Mouse (Mus musculus) embryonic facial prominence, embryonic 15.5 days (tissue): Measurements from ENCODE around the gene Stpg4. TPM values are rescaled to one million over a fixed set of nuclear protein-coding genes. Genes with fewer than 3 reads are reported as not detected.

ENCODE experiments used
- ATAC-seq: fragments of 200-750 bp; cut with Nextera tagmentation; 2 replicates; pipeline ENCODE4 v1.8.0; 2017; ENCODE audit warnings: low read depth, moderate TSS enrichment; ENCODE audit not compliant: insufficient number of reproducible peaks, low FRiP score, low TSS enrichment
- H3K27ac ChIP-seq: fragments of 300-500 bp; sonication (generic); replicated peaks from 2 replicates; pipeline ENCODE4 v1.5.1; 2015; ENCODE audit warnings: mild to moderate bottlenecking, inconsistent platforms
- H3K27me3 ChIP-seq: fragments of 300-500 bp; sonication (generic); 2 replicates; pipeline ENCODE4 v1.6.1; 2015; ENCODE audit warnings: inconsistent platforms
- H3K36me3 ChIP-seq: fragments of 300-500 bp; sonication (generic); 2 replicates; pipeline ENCODE4 v1.6.1; 2015; ENCODE audit warnings: mild to moderate bottlenecking, inconsistent platforms
- H3K4me1 ChIP-seq: fragments of 300-500 bp; sonication (generic); 2 replicates; pipeline ENCODE4 v1.6.1; 2015; ENCODE audit warnings: inconsistent platforms
- H3K4me2 ChIP-seq: fragments of 300-500 bp; sonication (generic); replicated peaks from 2 replicates; pipeline ENCODE4 v1.6.1; 2015; ENCODE audit warnings: mild to moderate bottlenecking, inconsistent platforms
- H3K4me3 ChIP-seq: fragments of 300-500 bp; sonication (generic); replicated peaks from 2 replicates; pipeline ENCODE4 v1.5.1; 2015; ENCODE audit warnings: mild to moderate bottlenecking, inconsistent platforms
- H3K9ac ChIP-seq: fragments of 300-500 bp; sonication (generic); 2 replicates; pipeline ENCODE4 v1.6.1; 2015; ENCODE audit warnings: inconsistent platforms
- H3K9me3 ChIP-seq: fragments of 300-500 bp; sonication (generic); replicated peaks from 2 replicates; pipeline ENCODE4 v1.6.1; 2016; ENCODE audit warnings: inconsistent platforms
- WGBS: fragments of 180-500 bp; shearing (Covaris S2); methylation state at CpG from one replicate; pipeline ENCODE4 v1.1.7; 2015; 5-methylcytosine and 5-hydroxymethylcytosine counted together
- polyA plus RNA-seq: library from polyadenylated mRNA; unstranded; fragments of >200 nt; fragmentation: Nextera tagmentation; extraction: Ambion mirVana; gene quantifications from 2 replicates; pipeline ENCODE4 v1.2.1, GENCODE M21; 2015

The Stpg4 gene
- polyA plus RNA-seq, 1 experiment from 2014 or later = not detected

GRCm38 (mm10) chr17:87361132-87361531 is 66.4 kb downstream of the Stpg4 start:
- Histone ChIP-seq H3K9me3 (no peaks in the 10 kb centered on the region), H3K4me3 (no peak overlapping the region), H3K27ac (no peak overlapping the region), H3K27me3 (no peaks in the 10 kb centered on the region), H3K4me2 (no peak overlapping the region), H3K36me3 (no peaks in the 10 kb centered on the region), H3K4me1 (peaks cover 24% of the 10 kb centered on the region), H3K9ac (no peak overlapping the region)
- 35% methylated on average over 3 of the region's 3 CpGs for WGBS
- no peak for ATAC-seq

DNA sequence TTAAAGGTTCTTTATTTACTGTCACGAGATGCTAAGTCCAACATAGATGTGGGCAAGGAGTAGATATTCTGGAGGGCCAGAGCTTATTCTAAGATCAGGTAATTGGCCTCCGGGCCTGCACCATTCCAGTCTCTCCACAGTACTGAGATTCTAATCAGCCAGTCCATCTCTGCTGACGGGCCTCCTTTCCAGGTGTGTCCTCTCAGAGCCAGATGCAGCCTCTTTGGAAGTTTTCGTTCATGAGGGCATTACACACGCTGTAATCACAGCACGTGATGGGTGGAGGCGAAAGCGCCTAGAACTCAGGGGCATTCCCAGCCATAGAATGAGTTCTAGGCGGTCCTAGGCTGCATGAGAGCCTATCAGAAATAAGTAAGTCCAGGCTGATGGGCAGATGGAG is 70.0 kb downstream of the Stpg4 start:
- H3K9me3 ChIP-seq = no peaks in the 10 kb centered on the region
- peaks cover 27% of the 10 kb centered on the region for H3K4me1 ChIP-seq
- no peak for ATAC-seq
- no peaks in the 10 kb centered on the region for H3K36me3 ChIP-seq
- WGBS = 67% methylated on average over 9 of the region's 9 CpGs
- H3K4me2 ChIP-seq = no peak overlapping the region
- no peak overlapping the region for H3K4me3 ChIP-seq
- H3K27ac ChIP-seq = no peak overlapping the region
- no peak overlapping the region for H3K9ac ChIP-seq
- no peaks in the 10 kb centered on the region for H3K27me3 ChIP-seq

DNA sequence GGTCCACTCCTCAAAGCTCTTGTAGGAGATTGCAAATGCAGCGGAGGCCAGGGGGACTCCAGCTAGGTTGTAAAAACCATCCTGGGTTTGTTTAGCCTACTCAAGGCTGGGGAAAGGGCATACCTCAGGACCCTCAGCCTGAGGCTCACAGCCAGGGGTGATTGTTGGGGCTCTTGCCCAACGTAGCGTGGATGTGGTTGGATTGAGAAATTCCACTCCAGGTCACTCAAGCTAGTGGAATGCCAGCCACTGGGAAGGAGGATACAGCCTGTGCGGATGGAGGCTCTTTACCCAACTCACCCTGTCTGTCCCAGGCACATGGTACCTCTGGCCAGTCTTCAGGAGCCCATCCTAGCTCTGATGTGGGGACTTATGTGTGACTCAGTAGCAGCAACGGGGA is 71.3 kb downstream of the Stpg4 start:
- Histone ChIP-seq H3K9ac (no peak overlapping the region), H3K4me2 (no peak overlapping the region), H3K27me3 (no peaks in the 10 kb centered on the region), H3K4me3 (no peak overlapping the region), H3K4me1 (peaks cover 35% of the 10 kb centered on the region), H3K27ac (no peak overlapping the region), H3K9me3 (no peaks in the 10 kb centered on the region), H3K36me3 (no peaks in the 10 kb centered on the region)
- ATAC-seq = no peak
- WGBS = 80% methylated on average over 5 of the region's 5 CpGs

DNA sequence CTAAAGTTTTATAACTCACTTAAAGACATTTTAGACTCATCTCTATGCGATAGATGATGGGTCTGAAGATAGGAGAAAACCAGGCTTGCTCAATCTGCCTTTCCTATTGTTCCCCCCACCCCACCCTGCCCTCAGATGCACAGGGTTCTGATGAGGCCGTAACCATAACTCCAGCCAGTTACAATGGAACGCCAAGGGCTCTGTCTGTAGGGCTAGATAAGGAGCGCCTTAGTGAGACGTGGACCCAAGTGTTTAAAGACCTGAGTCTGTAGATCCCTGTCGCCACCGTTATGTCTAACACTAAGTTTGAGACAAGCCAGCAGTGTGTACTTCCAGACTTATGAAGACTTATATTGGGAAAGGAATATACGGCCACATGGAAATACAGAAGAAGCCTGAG is 72.1 kb downstream of the Stpg4 start:
- Histone ChIP-seq H3K4me3 (no peak overlapping the region), H3K4me1 (peaks cover 36% of the 10 kb centered on the region)
- ATAC-seq = no peak

DNA sequence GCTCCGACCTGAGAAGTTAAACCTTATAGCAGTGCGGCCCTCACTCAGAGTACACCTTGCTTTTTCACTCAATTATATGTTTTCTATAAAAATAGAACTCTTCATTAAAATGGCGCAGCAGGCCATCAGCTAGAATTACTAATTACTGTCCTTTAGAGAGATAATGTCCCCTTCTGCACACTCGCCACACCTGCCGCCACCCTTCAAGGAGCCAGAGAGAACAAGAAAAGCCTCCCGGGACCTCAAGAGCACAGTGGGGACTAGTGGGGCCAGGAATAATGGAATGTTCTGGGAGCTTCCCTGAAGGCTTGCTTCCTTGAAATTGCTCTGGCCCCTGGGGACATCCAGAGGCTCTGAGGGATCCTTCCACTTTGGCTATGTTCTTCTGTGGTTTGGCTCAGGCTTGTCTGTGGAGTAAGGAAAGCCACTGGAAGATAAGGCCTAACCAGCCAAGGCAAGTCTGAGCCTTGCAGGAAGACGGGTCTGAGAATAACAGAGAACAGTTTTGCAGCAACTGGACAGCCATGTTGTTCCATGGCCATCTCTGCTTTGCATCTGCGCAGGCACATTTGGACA is 73.7 kb downstream of the Stpg4 start:
- no peaks in the 10 kb centered on the region for H3K36me3 ChIP-seq
- no peak overlapping the region; the same call in 1 of the 2 replicates for H3K27ac ChIP-seq
- peaks cover 35% of the 10 kb centered on the region for H3K4me1 ChIP-seq
- no peaks in the 10 kb centered on the region for H3K27me3 ChIP-seq
- no peak overlapping the region for H3K4me3 ChIP-seq
- H3K4me2 ChIP-seq = no peak overlapping the region
- H3K9me3 ChIP-seq = no peaks in the 10 kb centered on the region
- WGBS = 79% methylated on average over 8 of the region's 8 CpGs
- H3K9ac ChIP-seq = no peak overlapping the region
- ATAC-seq = no peak

More for the DNA sequence above, 72.1 kb downstream of the Stpg4 start:
- no peaks in the 10 kb centered on the region for H3K36me3 ChIP-seq
- no peak overlapping the region for H3K9ac ChIP-seq
- no peaks in the 10 kb centered on the region for H3K9me3 ChIP-seq
- H3K27me3 ChIP-seq = no peaks in the 10 kb centered on the region
- H3K27ac ChIP-seq = no peak overlapping the region
- no peak overlapping the region for H3K4me2 ChIP-seq
- WGBS = 88% methylated on average over 8 of the region's 8 CpGs

- Histone ChIP-seq H3K36me3 (no peaks in the 10 kb centered on the region), H3K9ac (no peak overlapping the region), H3K4me1 (peaks cover 35% of the 10 kb centered on the region), H3K27ac (no peak overlapping the region), H3K27me3 (no peaks in the 10 kb centered on the region), H3K4me3 (no peak overlapping the region), H3K9me3 (no peaks in the 10 kb centered on the region), H3K4me2 (no peak overlapping the region)
- ATAC-seq = no peak
- WGBS = 42% methylated on average over 1 of the region's 1 CpGs
Measured at GRCm38 (mm10) chr17:87352898-87353225, 74.7 kb downstream of the Stpg4 start.

GRCm38 (mm10) chr17:87352106-87352897 is 75.2 kb downstream of the Stpg4 start:
- Histone ChIP-seq H3K4me1 (peaks cover 35% of the 10 kb centered on the region), H3K9ac (no peak overlapping the region), H3K27ac (peak overlapping the region; percentile 40; the same call in 1 of the 2 replicates), H3K36me3 (0 out of 2 replicates have a peak, but pooled peaks cover 3% of the 10 kb centered on the region), H3K9me3 (no peaks in the 10 kb centered on the region), H3K27me3 (no peaks in the 10 kb centered on the region), H3K4me2 (no peak overlapping the region), H3K4me3 (no peak overlapping the region)
- no peak for ATAC-seq
- 31% methylated on average over 16 of the region's 16 CpGs for WGBS

GRCm38 (mm10) chr17:87351241-87352105 is 76.1 kb downstream of the Stpg4 start:
- ATAC-seq = no peak
- peak overlapping the region; percentile 71 for H3K27ac ChIP-seq
- H3K9ac ChIP-seq = no peak overlapping the region
- H3K4me1 ChIP-seq = peaks cover 35% of the 10 kb centered on the region
- 35% methylated on average over 20 of the region's 20 CpGs for WGBS
- H3K9me3 ChIP-seq = no peaks in the 10 kb centered on the region
- no peaks in the 10 kb centered on the region for H3K27me3 ChIP-seq
- H3K4me3 ChIP-seq = no peak overlapping the region
- H3K4me2 ChIP-seq = no peak overlapping the region; the same call in 1 of the 2 replicates
- H3K36me3 ChIP-seq = 0 out of 2 replicates have a peak, but pooled peaks cover 4% of the 10 kb centered on the region

GRCm38 (mm10) chr17:87350471-87351240 is 76.9 kb downstream of the Stpg4 start:
- Histone ChIP-seq H3K27ac (peak overlapping the region; percentile 71), H3K4me3 (no peak overlapping the region), H3K9me3 (no peaks in the 10 kb centered on the region), H3K4me2 (no peak overlapping the region), H3K9ac (no peak overlapping the region), H3K27me3 (no peaks in the 10 kb centered on the region), H3K4me1 (peaks cover 35% of the 10 kb centered on the region), H3K36me3 (0 out of 2 replicates have a peak, but pooled peaks cover 4% of the 10 kb centered on the region)
- peak; percentile 44; the same call in 1 of the 2 replicates for ATAC-seq
- WGBS = 35% methylated on average over 13 of the region's 13 CpGs

DNA sequence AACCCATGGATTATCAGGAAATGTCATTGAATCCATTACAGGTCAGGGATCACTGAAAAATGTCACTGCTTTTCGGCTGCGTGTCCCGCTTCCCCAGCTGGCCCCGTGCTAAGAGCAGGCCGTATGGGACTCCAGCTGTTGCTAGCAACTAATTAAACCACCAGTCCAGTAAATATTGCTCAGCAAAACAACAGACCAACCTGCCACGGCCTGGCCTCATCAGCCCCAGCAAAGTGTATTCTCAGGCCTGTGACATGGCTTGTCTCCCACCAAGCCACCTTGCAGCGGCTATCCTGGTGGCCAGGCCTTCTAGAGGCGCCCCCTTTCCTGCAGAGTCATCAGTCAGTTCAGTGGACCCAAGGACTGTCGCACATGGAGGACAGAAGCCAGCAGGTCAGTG is 78.0 kb downstream of the Stpg4 start:
- 87% methylated on average over 9 of the region's 9 CpGs for WGBS
- Histone ChIP-seq H3K9ac (no peak overlapping the region), H3K27ac (no peak overlapping the region), H3K9me3 (no peaks in the 10 kb centered on the region), H3K4me2 (no peak overlapping the region), H3K36me3 (0 out of 2 replicates have a peak, but pooled peaks cover 4% of the 10 kb centered on the region), H3K4me1 (peaks cover 36% of the 10 kb centered on the region), H3K27me3 (no peaks in the 10 kb centered on the region), H3K4me3 (no peak overlapping the region)
- ATAC-seq = no peak
